Mouse (Mus musculus): ENCODE measurements around the gene Ubtd1. TPM values are rescaled to one million over a fixed set of nuclear protein-coding genes. Genes with fewer than 3 reads are reported as not detected.

The Ubtd1 gene
- polyA plus RNA-seq, 1 experiment from 2014 or later: 10.4 TPM

GRCm38 (mm10) chr19:42071221-42071620, 89.7 kb downstream of the Ubtd1 start:
- H3K27me3 ChIP-seq (ENCODE audit: control insufficient read depth, insufficient read depth, low read length): no peaks in the 10 kb centered on the region
- no peak overlapping the region for H3K4me3 ChIP-seq (ENCODE audit: low read depth, low read length)
- no peak for ATAC-seq (ENCODE audit: insufficient number of reproducible peaks, insufficient read depth, low FRiP score, low read depth)
- H3K9ac ChIP-seq (replicated peaks; ENCODE audit: low read depth, low read length): no peak overlapping the region
- H3K4me1 ChIP-seq (ENCODE audit: control insufficient read depth, insufficient read depth, low read length): no peaks in the 10 kb centered on the region
- no peak overlapping the region for H3K27ac ChIP-seq (ENCODE audit: low read length)
- H3K9me3 ChIP-seq (ENCODE audit: control insufficient read depth, low read depth, low read length): no peaks in the 10 kb centered on the region
- peaks cover 8% of the 10 kb centered on the region for H3K36me3 ChIP-seq (ENCODE audit: control insufficient read depth, insufficient read depth, low read length)
- 73% methylated on average over 7 of the region's 7 CpGs for WGBS
- no peak overlapping the region for H3K4me2 ChIP-seq (replicated peaks; ENCODE audit: low read depth, low read length)

- Histone ChIP-seq H3K4me3 (ENCODE audit: low read depth, low read length) (no peak overlapping the region), H3K4me1 (ENCODE audit: control insufficient read depth, insufficient read depth, low read length) (no peaks in the 10 kb centered on the region), H3K4me2 (replicated peaks; ENCODE audit: low read depth, low read length) (no peak overlapping the region), H3K9ac (replicated peaks; ENCODE audit: low read depth, low read length) (no peak overlapping the region), H3K27ac (ENCODE audit: low read length) (no peak overlapping the region), H3K9me3 (ENCODE audit: control insufficient read depth, low read depth, low read length) (no peaks in the 10 kb centered on the region), H3K27me3 (ENCODE audit: control insufficient read depth, insufficient read depth, low read length) (no peaks in the 10 kb centered on the region), H3K36me3 (ENCODE audit: control insufficient read depth, insufficient read depth, low read length) (peaks cover 8% of the 10 kb centered on the region)
- whole genome bisulfite sequencing: 78% methylated on average over 15 of the region's 15 CpGs
- ATAC-seq (ENCODE audit: insufficient number of reproducible peaks, insufficient read depth, low FRiP score, low read depth): no peak
These were observed 90.5 kb downstream of the Ubtd1 start for GRCm38 (mm10) chr19:42071886-42072608.

- ATAC-seq (ENCODE audit: insufficient number of reproducible peaks, insufficient read depth, low FRiP score, low read depth): no peak
- 77% methylated on average over 7 of the region's 7 CpGs for WGBS
- no peaks in the 10 kb centered on the region for H3K4me1 ChIP-seq (ENCODE audit: control insufficient read depth, insufficient read depth, low read length)
- H3K4me2 ChIP-seq (replicated peaks; ENCODE audit: low read depth, low read length): no peak overlapping the region
- H3K9ac ChIP-seq (replicated peaks; ENCODE audit: low read depth, low read length): no peak overlapping the region
- peaks cover 8% of the 10 kb centered on the region for H3K36me3 ChIP-seq (ENCODE audit: control insufficient read depth, insufficient read depth, low read length)
- H3K27me3 ChIP-seq (ENCODE audit: control insufficient read depth, insufficient read depth, low read length): no peaks in the 10 kb centered on the region
- no peak overlapping the region for H3K27ac ChIP-seq (ENCODE audit: low read length)
- H3K9me3 ChIP-seq (ENCODE audit: control insufficient read depth, low read depth, low read length): no peaks in the 10 kb centered on the region
- H3K4me3 ChIP-seq (ENCODE audit: low read depth, low read length): no peak overlapping the region
These were observed 91.2 kb downstream of the Ubtd1 start for GRCm38 (mm10) chr19:42072802-42073201.

GRCm38 (mm10) chr19:42075051-42075450, 93.5 kb downstream of the Ubtd1 start:
- no peak overlapping the region for H3K4me2 ChIP-seq (replicated peaks; ENCODE audit: low read depth, low read length)
- H3K9ac ChIP-seq (replicated peaks; ENCODE audit: low read depth, low read length): no peak overlapping the region
- no peaks in the 10 kb centered on the region for H3K4me1 ChIP-seq (ENCODE audit: control insufficient read depth, insufficient read depth, low read length)
- peaks cover 8% of the 10 kb centered on the region for H3K36me3 ChIP-seq (ENCODE audit: control insufficient read depth, insufficient read depth, low read length)
- WGBS: 87% methylated on average over 2 of the region's 2 CpGs
- H3K27ac ChIP-seq (ENCODE audit: low read length): no peak overlapping the region
- H3K27me3 ChIP-seq (ENCODE audit: control insufficient read depth, insufficient read depth, low read length): no peaks in the 10 kb centered on the region
- H3K9me3 ChIP-seq (ENCODE audit: control insufficient read depth, low read depth, low read length): no peaks in the 10 kb centered on the region
- no peak overlapping the region for H3K4me3 ChIP-seq (ENCODE audit: low read depth, low read length)
- no peak for ATAC-seq (ENCODE audit: insufficient number of reproducible peaks, insufficient read depth, low FRiP score, low read depth)

GRCm38 (mm10) chr19:42075992-42076391, 94.4 kb downstream of the Ubtd1 start:
- no peak overlapping the region for H3K4me2 ChIP-seq (replicated peaks; ENCODE audit: low read depth, low read length)
- H3K4me1 ChIP-seq (ENCODE audit: control insufficient read depth, insufficient read depth, low read length): no peaks in the 10 kb centered on the region
- H3K27ac ChIP-seq (ENCODE audit: low read length): no peak overlapping the region
- no peaks in the 10 kb centered on the region for H3K27me3 ChIP-seq (ENCODE audit: control insufficient read depth, insufficient read depth, low read length)
- ATAC-seq (ENCODE audit: insufficient number of reproducible peaks, insufficient read depth, low FRiP score, low read depth): no peak
- H3K9me3 ChIP-seq (ENCODE audit: control insufficient read depth, low read depth, low read length): no peaks in the 10 kb centered on the region
- H3K4me3 ChIP-seq (ENCODE audit: low read depth, low read length): no peak overlapping the region
- peaks cover 8% of the 10 kb centered on the region for H3K36me3 ChIP-seq (ENCODE audit: control insufficient read depth, insufficient read depth, low read length)
- 90% methylated on average over 16 of the region's 16 CpGs for WGBS
- no peak overlapping the region for H3K9ac ChIP-seq (replicated peaks; ENCODE audit: low read depth, low read length)

- H3K36me3 ChIP-seq (ENCODE audit: control insufficient read depth, insufficient read depth, low read length): peaks cover 8% of the 10 kb centered on the region
- no peak overlapping the region for H3K27ac ChIP-seq (ENCODE audit: low read length)
- H3K4me1 ChIP-seq (ENCODE audit: control insufficient read depth, insufficient read depth, low read length): no peaks in the 10 kb centered on the region
- no peak overlapping the region for H3K9ac ChIP-seq (replicated peaks; ENCODE audit: low read depth, low read length)
- no peaks in the 10 kb centered on the region for H3K27me3 ChIP-seq (ENCODE audit: control insufficient read depth, insufficient read depth, low read length)
- ATAC-seq (ENCODE audit: insufficient number of reproducible peaks, insufficient read depth, low FRiP score, low read depth): no peak
- H3K4me3 ChIP-seq (ENCODE audit: low read depth, low read length): no peak overlapping the region
- WGBS: 91% methylated on average over 8 of the region's 8 CpGs
- no peak overlapping the region for H3K4me2 ChIP-seq (replicated peaks; ENCODE audit: low read depth, low read length)
- H3K9me3 ChIP-seq (ENCODE audit: control insufficient read depth, low read depth, low read length): no peaks in the 10 kb centered on the region
These were observed 97.0 kb downstream of the Ubtd1 start for GRCm38 (mm10) chr19:42078566-42078965.

GRCm38 (mm10) chr19:42079006-42079405, 97.4 kb downstream of the Ubtd1 start:
- 93% methylated on average over 12 of the region's 12 CpGs for WGBS

GRCm38 (mm10) chr19:42079950-42080349, 98.4 kb downstream of the Ubtd1 start:
- WGBS: 79% methylated on average over 5 of the region's 5 CpGs
- no peaks in the 10 kb centered on the region for H3K27me3 ChIP-seq (ENCODE audit: control insufficient read depth, insufficient read depth, low read length)
- peaks cover 8% of the 10 kb centered on the region for H3K36me3 ChIP-seq (ENCODE audit: control insufficient read depth, insufficient read depth, low read length)
- H3K9me3 ChIP-seq (ENCODE audit: control insufficient read depth, low read depth, low read length): no peaks in the 10 kb centered on the region
- no peak for ATAC-seq (ENCODE audit: insufficient number of reproducible peaks, insufficient read depth, low FRiP score, low read depth)
- no peak overlapping the region for H3K4me2 ChIP-seq (replicated peaks; ENCODE audit: low read depth, low read length)
- H3K27ac ChIP-seq (ENCODE audit: low read length): no peak overlapping the region
- H3K4me1 ChIP-seq (ENCODE audit: control insufficient read depth, insufficient read depth, low read length): no peaks in the 10 kb centered on the region
- no peak overlapping the region for H3K4me3 ChIP-seq (ENCODE audit: low read depth, low read length)
- H3K9ac ChIP-seq (replicated peaks; ENCODE audit: low read depth, low read length): no peak overlapping the region

More at GRCm38 (mm10) chr19:42079006-42079405, 97.4 kb downstream of the Ubtd1 start:
- Histone ChIP-seq H3K27me3 (ENCODE audit: control insufficient read depth, insufficient read depth, low read length) (no peaks in the 10 kb centered on the region), H3K36me3 (ENCODE audit: control insufficient read depth, insufficient read depth, low read length) (peaks cover 8% of the 10 kb centered on the region), H3K9ac (replicated peaks; ENCODE audit: low read depth, low read length) (no peak overlapping the region), H3K9me3 (ENCODE audit: control insufficient read depth, low read depth, low read length) (no peaks in the 10 kb centered on the region), H3K4me3 (ENCODE audit: low read depth, low read length) (no peak overlapping the region), H3K27ac (ENCODE audit: low read length) (no peak overlapping the region), H3K4me1 (ENCODE audit: control insufficient read depth, insufficient read depth, low read length) (no peaks in the 10 kb centered on the region), H3K4me2 (replicated peaks; ENCODE audit: low read depth, low read length) (no peak overlapping the region)
- no peak for ATAC-seq (ENCODE audit: insufficient number of reproducible peaks, insufficient read depth, low FRiP score, low read depth)

GRCm38 (mm10) chr19:42080469-42080868, 98.9 kb downstream of the Ubtd1 start:
- WGBS: 88% methylated on average over 11 of the region's 11 CpGs
- Histone ChIP-seq H3K4me1 (ENCODE audit: control insufficient read depth, insufficient read depth, low read length) (no peaks in the 10 kb centered on the region), H3K9ac (replicated peaks; ENCODE audit: low read depth, low read length) (no peak overlapping the region), H3K4me2 (replicated peaks; ENCODE audit: low read depth, low read length) (no peak overlapping the region), H3K36me3 (ENCODE audit: control insufficient read depth, insufficient read depth, low read length) (peaks cover 3% of the 10 kb centered on the region; the same call in 1 of the 2 replicates), H3K9me3 (ENCODE audit: control insufficient read depth, low read depth, low read length) (no peaks in the 10 kb centered on the region), H3K27ac (ENCODE audit: low read length) (no peak overlapping the region), H3K27me3 (ENCODE audit: control insufficient read depth, insufficient read depth, low read length) (no peaks in the 10 kb centered on the region), H3K4me3 (ENCODE audit: low read depth, low read length) (no peak overlapping the region)
- no peak for ATAC-seq (ENCODE audit: insufficient number of reproducible peaks, insufficient read depth, low FRiP score, low read depth)

Measured in stomach, embryonic 14.5 days (tissue).